Mouse (Mus musculus): Measurements from ENCODE around the gene Zmym1. TPM values are rescaled to one million over a fixed set of nuclear protein-coding genes. Genes with fewer than 3 reads are reported as not detected.
"Not testable (repeated sequence)": the region's sequence is repeated elsewhere in the genome, so short reads cannot be mapped to it uniquely, and the experiment has no call there.

Zmym1 gene
- polyA plus RNA-seq, 1 experiment, result 57.4 TPM

DNA sequence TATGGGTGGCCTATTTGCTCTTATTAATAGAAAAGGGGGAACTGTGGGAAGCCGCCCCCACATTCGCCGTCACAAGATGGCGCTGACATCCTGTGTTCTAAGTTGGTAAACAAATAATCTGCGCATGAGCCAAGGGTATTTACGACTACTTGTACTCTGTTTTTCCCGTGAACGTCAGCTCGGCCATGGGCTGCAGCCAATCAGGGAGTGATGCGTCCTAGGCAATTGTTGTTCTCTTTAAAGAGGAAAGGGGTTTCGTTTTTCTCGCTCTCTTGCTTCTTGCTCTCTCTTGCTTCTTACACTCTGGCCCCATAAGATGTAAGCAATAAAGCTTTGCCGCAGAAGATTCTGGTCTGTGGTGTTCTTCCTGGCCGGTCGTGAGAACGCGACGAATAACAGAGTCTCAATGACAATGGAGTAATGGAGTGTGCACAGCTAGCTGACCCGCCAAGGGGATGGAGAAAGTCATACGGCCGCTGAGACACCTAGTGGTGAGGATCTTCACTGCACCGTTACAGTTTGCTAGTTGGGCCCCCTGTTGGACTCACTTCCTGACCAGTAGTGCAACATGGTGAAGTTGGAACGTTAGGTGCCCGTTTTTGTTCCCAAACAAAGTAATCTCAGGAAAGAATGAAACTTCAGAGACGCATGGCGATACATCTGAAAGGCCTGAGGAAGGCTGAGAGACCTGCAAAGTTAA is 45.5 kb downstream of the Zmym1 start:
- H3K36me3 ChIP-seq (ENCODE audit: control insufficient read depth, insufficient read depth, low read length, poor library complexity, severe bottlenecking); H3K4me3 ChIP-seq (ENCODE audit: low read depth, low read length); H3K9ac ChIP-seq (ENCODE audit: low read depth, poor library complexity, severe bottlenecking); H3K4me1 ChIP-seq (ENCODE audit: control insufficient read depth, insufficient read depth, low read length); H3K27ac ChIP-seq (ENCODE audit: insufficient read depth, low read length); H3K27me3 ChIP-seq (ENCODE audit: control insufficient read depth, insufficient read depth, low read length, poor library complexity, severe bottlenecking); H3K9me3 ChIP-seq (replicated peaks; ENCODE audit: control insufficient read depth, insufficient read depth, low read length, poor library complexity, severe bottlenecking): not testable (repeated sequence)
- TF ChIP-seq CTCF (IDR thresholded peaks at IDR 0.05; ENCODE audit: low read depth, low read length), result peak; percentile 83

- H3K27ac ChIP-seq (ENCODE audit: insufficient read depth, low read length), result peak overlapping the region; percentile 92
Observed at GRCm38 (mm10) chr4:127005113-127005936, 55.6 kb downstream of the Zmym1 start.

DNA sequence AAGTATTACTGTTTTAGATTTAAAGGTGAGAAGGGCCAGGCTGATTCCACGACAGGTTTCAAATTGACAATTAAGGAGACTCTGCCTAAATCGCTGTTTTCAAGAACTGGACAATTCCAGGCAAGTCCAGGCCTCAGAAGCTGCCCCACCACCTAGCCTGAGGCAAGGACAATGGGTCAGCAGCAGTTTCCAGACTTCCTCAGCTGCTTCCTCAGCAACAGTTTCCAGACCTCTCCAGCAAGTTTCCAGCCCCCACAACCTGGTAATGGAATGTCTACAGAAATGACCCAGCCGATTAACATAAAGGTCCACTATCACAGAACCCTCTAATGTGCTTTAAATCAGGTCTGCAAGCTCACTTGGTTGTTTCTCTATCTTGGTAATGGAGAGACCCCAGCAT is 56.6 kb downstream of the Zmym1 start:
- H3K27ac ChIP-seq (ENCODE audit: insufficient read depth, low read length), result peak overlapping the region; percentile 92
- H3K4me1 ChIP-seq (ENCODE audit: control insufficient read depth, insufficient read depth, low read length), result no peaks in the 10 kb centered on the region
- no peak overlapping the region for H3K4me3 ChIP-seq (ENCODE audit: low read depth, low read length)
- peak overlapping the region; percentile 79 for H3K9ac ChIP-seq (ENCODE audit: low read depth, poor library complexity, severe bottlenecking)
- TF ChIP-seq EP300 (IDR thresholded peaks at IDR 0.05; ENCODE audit: insufficient read depth, low read depth, low read length) (peak; percentile 94), CTCF (IDR thresholded peaks at IDR 0.05; ENCODE audit: low read depth, low read length) (no peak)
- no peaks in the 10 kb centered on the region for H3K27me3 ChIP-seq (ENCODE audit: control insufficient read depth, insufficient read depth, low read length, poor library complexity, severe bottlenecking)
- no peaks in the 10 kb centered on the region for H3K9me3 ChIP-seq (replicated peaks; ENCODE audit: control insufficient read depth, insufficient read depth, low read length, poor library complexity, severe bottlenecking)
- no peaks in the 10 kb centered on the region for H3K36me3 ChIP-seq (ENCODE audit: control insufficient read depth, insufficient read depth, low read length, poor library complexity, severe bottlenecking)

More at GRCm38 (mm10) chr4:127005113-127005936, 55.6 kb downstream of the Zmym1 start:
- no peaks in the 10 kb centered on the region for H3K36me3 ChIP-seq (ENCODE audit: control insufficient read depth, insufficient read depth, low read length, poor library complexity, severe bottlenecking)
- H3K4me1 ChIP-seq (ENCODE audit: control insufficient read depth, insufficient read depth, low read length), result no peaks in the 10 kb centered on the region
- no peaks in the 10 kb centered on the region for H3K27me3 ChIP-seq (ENCODE audit: control insufficient read depth, insufficient read depth, low read length, poor library complexity, severe bottlenecking)
- peak overlapping the region; percentile 54 for H3K4me3 ChIP-seq (ENCODE audit: low read depth, low read length)
- no peaks in the 10 kb centered on the region for H3K9me3 ChIP-seq (replicated peaks; ENCODE audit: control insufficient read depth, insufficient read depth, low read length, poor library complexity, severe bottlenecking)
- TF ChIP-seq CTCF (IDR thresholded peaks at IDR 0.05; ENCODE audit: low read depth, low read length) (no peak), POLR2A (IDR thresholded peaks at IDR 0.05; ENCODE audit: insufficient read depth, low read length) (no peak), EP300 (IDR thresholded peaks at IDR 0.05; ENCODE audit: insufficient read depth, low read depth, low read length) (peak; percentile 90)
- peak overlapping the region; percentile 79 for H3K9ac ChIP-seq (ENCODE audit: low read depth, poor library complexity, severe bottlenecking)

- Histone ChIP-seq H3K4me1 (ENCODE audit: control insufficient read depth, insufficient read depth, low read length) (no peaks in the 10 kb centered on the region), H3K9ac (ENCODE audit: low read depth, poor library complexity, severe bottlenecking) (no peak overlapping the region), H3K4me3 (ENCODE audit: low read depth, low read length) (no peak overlapping the region), H3K27me3 (ENCODE audit: control insufficient read depth, insufficient read depth, low read length, poor library complexity, severe bottlenecking) (no peaks in the 10 kb centered on the region), H3K27ac (ENCODE audit: insufficient read depth, low read length) (no peak overlapping the region), H3K36me3 (ENCODE audit: control insufficient read depth, insufficient read depth, low read length, poor library complexity, severe bottlenecking) (no peaks in the 10 kb centered on the region), H3K9me3 (replicated peaks; ENCODE audit: control insufficient read depth, insufficient read depth, low read length, poor library complexity, severe bottlenecking) (no peaks in the 10 kb centered on the region)
- no peak for TF ChIP-seq CTCF (IDR thresholded peaks at IDR 0.05; ENCODE audit: low read depth, low read length)
- no peak for TF ChIP-seq EP300 (IDR thresholded peaks at IDR 0.05; ENCODE audit: insufficient read depth, low read depth, low read length)
Observed at GRCm38 (mm10) chr4:127000601-127001105, 60.3 kb downstream of the Zmym1 start.

GRCm38 (mm10) chr4:126999372-126999771 is 61.6 kb downstream of the Zmym1 start:
- not testable (repeated sequence) for H3K9me3 ChIP-seq (replicated peaks; ENCODE audit: control insufficient read depth, insufficient read depth, low read length, poor library complexity, severe bottlenecking); H3K9ac ChIP-seq (ENCODE audit: low read depth, poor library complexity, severe bottlenecking); H3K27ac ChIP-seq (ENCODE audit: insufficient read depth, low read length); H3K4me1 ChIP-seq (ENCODE audit: control insufficient read depth, insufficient read depth, low read length); H3K27me3 ChIP-seq (ENCODE audit: control insufficient read depth, insufficient read depth, low read length, poor library complexity, severe bottlenecking); H3K36me3 ChIP-seq (ENCODE audit: control insufficient read depth, insufficient read depth, low read length, poor library complexity, severe bottlenecking); H3K4me3 ChIP-seq (ENCODE audit: low read depth, low read length)

Other genes starting within 250 kb of the Zmym1 start
- gene Zmym4, start 93.0 kb downstream of the Zmym1 start, polyA plus RNA-seq (2011; ENCODE audit: insufficient read depth, insufficient read length, low read depth, missing spikeins), result 66.0 and 70.9 TPM in 2 replicates
- 827 and 868 TPM in 2 replicates for gene Sfpq, start 39.8 kb downstream of the Zmym1 start, polyA plus RNA-seq (2011; ENCODE audit: insufficient read depth, insufficient read length, low read depth, missing spikeins)
- gene Zmym6, start 16.2 kb upstream of the Zmym1 start, polyA plus RNA-seq (2011; ENCODE audit: insufficient read depth, insufficient read length, low read depth, missing spikeins), result 32.6 and 33.7 TPM in 2 replicates
- 9.0 and 10.0 TPM in 2 replicates for gene Tmem35b, start 62.5 kb upstream of the Zmym1 start, polyA plus RNA-seq (2011; ENCODE audit: insufficient read depth, insufficient read length, low read depth, missing spikeins)
- 7.4 and 9.5 TPM in 2 replicates for gene Dlgap3, start 108.1 kb upstream of the Zmym1 start, polyA plus RNA-seq (2011; ENCODE audit: insufficient read depth, insufficient read length, low read depth, missing spikeins)
- gene Smim12, start 182.6 kb upstream of the Zmym1 start, polyA plus RNA-seq (2011; ENCODE audit: insufficient read depth, insufficient read length, low read depth, missing spikeins), result 26.6 and 28.8 TPM in 2 replicates